Comparison of ENCODE assay signal across 24 mouse cellular contexts in genomic region chr10:96253671-96254070, GRCm38 (mm10).
"Had no signal": no experiment of that assay in that cellular context is flagged by ENCODE, and none has a peak within 500 bp of the region (broad histone marks: within the 10 kb centered on the region; RNA-seq: fewer than 3 reads in every experiment).

No protein-coding gene starts in this region.

- DNase-seq: kidney, adult 9 months; kidney, postnatal 25 days; layer of hippocampus, adult 9-11 months; layer of hippocampus, postnatal 36 days; left cerebral cortex, postnatal 4 days; liver, postnatal 0 days; lung, embryonic 14.5 days; right cerebral cortex, postnatal 14 days; spleen, adult 18-20 months; thymus, postnatal 25 days had no signal

- H3K9me3 ChIP-seq: megakaryocyte, embryonic 14.5 days; midbrain, embryonic 10.5 days; stomach, embryonic 15.5 days had no signal

- H3K9ac ChIP-seq: limb, embryonic 12.5 days; limb, embryonic 15.5 days; liver, embryonic 14.5 days; liver, postnatal 0 days; lung, embryonic 14.5 days; midbrain, embryonic 13.5 days; stomach, embryonic 15.5 days had no signal

- H3K4me1 ChIP-seq: limb, embryonic 12.5 days; limb, embryonic 15.5 days; midbrain, embryonic 10.5 days; midbrain, embryonic 13.5 days; stomach, embryonic 15.5 days had no signal

- H3K27me3 ChIP-seq: limb, embryonic 12.5 days; limb, embryonic 15.5 days; megakaryocyte, embryonic 14.5 days; midbrain, embryonic 13.5 days; stomach, embryonic 15.5 days had no signal

- ATAC-seq: liver, postnatal 0 days; lung, postnatal 0 days; midbrain, embryonic 13.5 days; midbrain, embryonic 16.5 days had no signal

- H3K4me3 ChIP-seq: layer of hippocampus, adult 2 months; left cerebral cortex, adult 2 months; limb, embryonic 12.5 days; limb, embryonic 15.5 days; megakaryocyte, embryonic 14.5 days; midbrain, embryonic 10.5 days; midbrain, embryonic 13.5 days; myocyte; stomach, embryonic 15.5 days had no signal

- H3K36me3 ChIP-seq: limb, embryonic 12.5 days; limb, embryonic 15.5 days; midbrain, embryonic 10.5 days; midbrain, embryonic 13.5 days; stomach, embryonic 15.5 days had no signal

- H3K27ac ChIP-seq: layer of hippocampus, adult 2 months; left cerebral cortex, adult 2 months; limb, embryonic 12.5 days; limb, embryonic 15.5 days; liver, embryonic 14.5 days; macrophage; midbrain, embryonic 10.5 days; midbrain, embryonic 13.5 days; stomach, embryonic 15.5 days had no signal

- H3K4me2 ChIP-seq: limb, embryonic 12.5 days; limb, embryonic 15.5 days; liver, embryonic 11.5 days; lung, embryonic 14.5 days; midbrain, embryonic 13.5 days; stomach, embryonic 15.5 days had no signal
